Mouse (Mus musculus) midbrain, embryonic 13.5 days (tissue): Measurements from ENCODE around the gene S100a5. TPM values are rescaled to one million over a fixed set of nuclear protein-coding genes. Genes with fewer than 3 reads are reported as not detected.

Experiments used
- polyA plus RNA-seq: library from polyadenylated mRNA; unstranded; fragments of >200 nt; fragmentation: Nextera tagmentation; extraction: Ambion mirVana; gene quantifications from 2 replicates; pipeline ENCODE4 v1.2.1, GENCODE M21; 2015

Gene S100a5
- polyA plus RNA-seq, 1 experiment from 2014 or later: not detected

Other genes starting within 250 kb of the S100a5 start
- gene Slc27a3, start 218.6 kb upstream of the S100a5 start, polyA plus RNA-seq: 20.2 and 21.8 TPM in 2 replicates
- gene Ints3, start 174.9 kb upstream of the S100a5 start, polyA plus RNA-seq: 29.1 and 32.6 TPM in 2 replicates
- gene Npr1, start 142.7 kb upstream of the S100a5 start, polyA plus RNA-seq: 1.8 and 2.4 TPM in 2 replicates
- 343 and 361 TPM in 2 replicates for gene Ilf2, start 132.4 kb upstream of the S100a5 start, polyA plus RNA-seq
- gene Snapin, start 117.5 kb upstream of the S100a5 start, polyA plus RNA-seq: 87.9 and 89.1 TPM in 2 replicates
- gene Chtop, start 99.0 kb upstream of the S100a5 start, polyA plus RNA-seq: 205 and 212 TPM in 2 replicates
- gene S100a1, start 94.1 kb upstream of the S100a5 start, polyA plus RNA-seq: 4.7 and 6.9 TPM in 2 replicates
- gene S100a13, start 94.1 kb upstream of the S100a5 start, polyA plus RNA-seq: 7.7 and 9.9 TPM in 2 replicates
- gene S100a14, start 81.7 kb upstream of the S100a5 start, polyA plus RNA-seq: not detected in 2 replicates
- 33.7 and 39.5 TPM in 2 replicates for gene S100a16, start 71.3 kb upstream of the S100a5 start, polyA plus RNA-seq
- not detected in 2 replicates for gene S100a3, start 47.9 kb upstream of the S100a5 start, polyA plus RNA-seq
- not detected in 2 replicates for gene S100a2, start 18.3 kb upstream of the S100a5 start, polyA plus RNA-seq
- gene Gm42674, start 6.6 kb upstream of the S100a5 start, polyA plus RNA-seq: not detected in 2 replicates
- gene S100a4, start 4.8 kb upstream of the S100a5 start, polyA plus RNA-seq: 0.83 and 1.1 TPM in 2 replicates
- 19.7 and 25.0 TPM in 2 replicates for gene S100a6, start 4.4 kb downstream of the S100a5 start, polyA plus RNA-seq
- gene S100a7a, start 45.5 kb downstream of the S100a5 start, polyA plus RNA-seq: not detected in 2 replicates
- 2.8 and 4.7 TPM in 2 replicates for gene S100a8, start 60.5 kb downstream of the S100a5 start, polyA plus RNA-seq
- gene S100a9, start 87.2 kb downstream of the S100a5 start, polyA plus RNA-seq: 2.4 and 2.7 TPM in 2 replicates
- gene Pglyrp4, start 118.4 kb downstream of the S100a5 start, polyA plus RNA-seq: not detected in 2 replicates
- not detected in 2 replicates for gene Gm5849, start 169.4 kb downstream of the S100a5 start, polyA plus RNA-seq